Mouse (Mus musculus) limb, embryonic 14.5 days (tissue): Measurements from ENCODE around the gene Camta1. TPM values are rescaled to one million over a fixed set of nuclear protein-coding genes. Genes with fewer than 3 reads are reported as not detected.
A peak's percentile ranks its signal among the peaks of the same experiment; 100 is the strongest.

Experiments
- ATAC-seq: fragments of 200-750 bp; cut with Nextera tagmentation; 2 replicates; pipeline ENCODE4 v1.8.0; 2017; ENCODE audit warnings: low read depth, moderate number of reproducible peaks, moderate TSS enrichment; ENCODE audit not compliant: low FRiP score
- DNase-seq: peaks from one replicate; pipeline ENCODE4 v3.0.0-alpha.2; 2015; ENCODE audit warnings: low spot score
- H3K27ac ChIP-seq: fragments of 300-500 bp; sonication (generic); replicated peaks from 2 replicates; pipeline ENCODE4 v1.5.1; 2014; ENCODE audit warnings: low read depth, mild to moderate bottlenecking, low read length, moderate library complexity, mixed read lengths
- H3K27me3 ChIP-seq: fragments of 300-500 bp; sonication (generic); 2 replicates; pipeline ENCODE4 v1.6.1; 2014; ENCODE audit warnings: low read length, mixed read lengths; ENCODE audit not compliant: control insufficient read depth, insufficient read depth
- H3K36me3 ChIP-seq: fragments of 300-500 bp; sonication (generic); 2 replicates; pipeline ENCODE4 v1.6.1; 2014; ENCODE audit warnings: mild to moderate bottlenecking, low read length, moderate library complexity, mixed read lengths; ENCODE audit not compliant: control insufficient read depth, insufficient read depth
- H3K4me1 ChIP-seq: fragments of 300-500 bp; sonication (generic); 2 replicates; pipeline ENCODE4 v1.6.1; 2014; ENCODE audit warnings: antibody characterized with exemption, low read length, mixed read lengths; ENCODE audit not compliant: control insufficient read depth, insufficient read depth
- H3K4me2 ChIP-seq: fragments of 300-500 bp; sonication (generic); replicated peaks from 2 replicates; pipeline ENCODE4 v1.6.1; 2014; ENCODE audit warnings: low read depth, mild to moderate bottlenecking, low read length, moderate library complexity; ENCODE audit not compliant: severe bottlenecking
- H3K4me3 ChIP-seq: fragments of 300-500 bp; sonication (generic); replicated peaks from 2 replicates; pipeline ENCODE4 v1.5.1; 2014; ENCODE audit warnings: low read length
- H3K9ac ChIP-seq: fragments of 300-500 bp; sonication (generic); 2 replicates; pipeline ENCODE4 v1.6.1; 2014; ENCODE audit warnings: mild to moderate bottlenecking, low read depth, low read length, moderate library complexity; ENCODE audit not compliant: severe bottlenecking
- H3K9me3 ChIP-seq: fragments of 300-500 bp; sonication (generic); 2 replicates; pipeline ENCODE4 v1.6.1; 2016; ENCODE audit warnings: low read length; ENCODE audit not compliant: control insufficient read depth
- POLR2A ChIP-seq: fragments of 200-500 bp; IDR thresholded peaks from 2 replicates; pipeline ENCODE4 v1.8.0; 2012; ENCODE audit warnings: inconsistent platforms, mild to moderate bottlenecking, moderate library complexity, borderline replicate concordance; ENCODE audit not compliant: insufficient read depth, insufficient read length; ENCODE audit errors: extremely low read depth
- WGBS: fragments of 180-500 bp; shearing (Covaris S2); extraction: QIAGEN DNeasy Blood & Tissue Kit; methylation state at CpG from one replicate; pipeline ENCODE4 v1.1.7; 2014; 5-methylcytosine and 5-hydroxymethylcytosine counted together
- polyA plus RNA-seq, 2 experiments: library from polyadenylated mRNA; depleted of rRNA in 1 of 2; stranded (reverse) in 1 of 2; unstranded in 1 of 2; fragments of >200 nt; fragmentation: Nextera tagmentation in 1 of 2; extraction: Ambion mirVana in 1 of 2; gene quantifications; 2 replicates each; pipeline versions ENCODE4 v1.2.1 to v1.2.3; 2012 to 2014

Gene Camta1
- polyA plus RNA-seq, 2 experiments, result 28.6 to 78.8 TPM

- no peak for TF ChIP-seq POLR2A
- Histone ChIP-seq H3K4me1 (0 out of 2 replicates have a peak, but pooled peaks cover 8% of the 10 kb centered on the region), H3K9ac (no peak overlapping the region), H3K36me3 (no peaks in the 10 kb centered on the region), H3K27ac (no peak overlapping the region), H3K27me3 (no peaks in the 10 kb centered on the region), H3K4me3 (no peak overlapping the region), H3K9me3 (no peaks in the 10 kb centered on the region), H3K4me2 (no peak overlapping the region)
- DNase-seq, result no peak
- peak; percentile 44; the same call in 1 of the 2 replicates for ATAC-seq
- WGBS, result 17% methylated on average over 11 of the region's 11 CpGs
Measured at GRCm38 (mm10) chr4:151495276-151495882, 366.3 kb downstream of the Camta1 start.

- no peak for DNase-seq
- no peak for TF ChIP-seq POLR2A
- Histone ChIP-seq H3K27ac (no peak overlapping the region), H3K4me3 (no peak overlapping the region), H3K4me2 (no peak overlapping the region), H3K27me3 (no peaks in the 10 kb centered on the region), H3K9ac (no peak overlapping the region), H3K4me1 (0 out of 2 replicates have a peak, but pooled peaks cover 8% of the 10 kb centered on the region), H3K36me3 (no peaks in the 10 kb centered on the region), H3K9me3 (no peaks in the 10 kb centered on the region)
- ATAC-seq, result no peak
- WGBS, result 80% methylated on average over 10 of the region's 10 CpGs
Measured at GRCm38 (mm10) chr4:151492786-151493185, 368.9 kb downstream of the Camta1 start.

- TF ChIP-seq POLR2A, result no peak
- no peak for DNase-seq
- 62% methylated on average over 8 of the region's 8 CpGs for WGBS
Measured at GRCm38 (mm10) chr4:151483977-151484313, 377.7 kb downstream of the Camta1 start.

GRCm38 (mm10) chr4:151483299-151483976 lies 378.2 kb downstream of the Camta1 start:
- whole genome bisulfite sequencing, result 15% methylated on average over 21 of the region's 21 CpGs
- no peaks in the 10 kb centered on the region for H3K27me3 ChIP-seq
- H3K27ac ChIP-seq, result no peak overlapping the region
- no peak overlapping the region for H3K9ac ChIP-seq
- no peak overlapping the region for H3K4me2 ChIP-seq
- no peaks in the 10 kb centered on the region for H3K9me3 ChIP-seq
- H3K36me3 ChIP-seq, result no peaks in the 10 kb centered on the region
- no peak overlapping the region for H3K4me3 ChIP-seq
- peak; percentile 63 for ATAC-seq
- H3K4me1 ChIP-seq, result no peaks in the 10 kb centered on the region
- peak; percentile 66 for DNase-seq
- no peak for TF ChIP-seq POLR2A

More at GRCm38 (mm10) chr4:151483977-151484313, 377.7 kb downstream of the Camta1 start:
- Histone ChIP-seq H3K4me2 (no peak overlapping the region), H3K9ac (no peak overlapping the region), H3K4me3 (no peak overlapping the region), H3K4me1 (no peaks in the 10 kb centered on the region), H3K27ac (no peak overlapping the region), H3K9me3 (no peaks in the 10 kb centered on the region), H3K27me3 (no peaks in the 10 kb centered on the region), H3K36me3 (no peaks in the 10 kb centered on the region)
- ATAC-seq, result no peak

GRCm38 (mm10) chr4:151480928-151481327 lies 380.7 kb downstream of the Camta1 start:
- no peak for DNase-seq
- no peak overlapping the region for H3K27ac ChIP-seq
- no peak for ATAC-seq
- no peaks in the 10 kb centered on the region for H3K9me3 ChIP-seq
- H3K36me3 ChIP-seq, result no peaks in the 10 kb centered on the region
- H3K4me2 ChIP-seq, result no peak overlapping the region
- H3K4me3 ChIP-seq, result no peak overlapping the region
- H3K4me1 ChIP-seq, result no peaks in the 10 kb centered on the region
- H3K9ac ChIP-seq, result no peak overlapping the region
- 93% methylated on average over 3 of the region's 3 CpGs for WGBS
- no peaks in the 10 kb centered on the region for H3K27me3 ChIP-seq
- no peak for TF ChIP-seq POLR2A
